Mouse (Mus musculus): ENCODE data around the gene Rbm6. TPM values are rescaled to one million over a fixed set of nuclear protein-coding genes. Genes with fewer than 3 reads are reported as not detected.

The Rbm6 gene
- polyA plus RNA-seq, 1 experiment from 2014 or later = 67.4 TPM

DNA sequence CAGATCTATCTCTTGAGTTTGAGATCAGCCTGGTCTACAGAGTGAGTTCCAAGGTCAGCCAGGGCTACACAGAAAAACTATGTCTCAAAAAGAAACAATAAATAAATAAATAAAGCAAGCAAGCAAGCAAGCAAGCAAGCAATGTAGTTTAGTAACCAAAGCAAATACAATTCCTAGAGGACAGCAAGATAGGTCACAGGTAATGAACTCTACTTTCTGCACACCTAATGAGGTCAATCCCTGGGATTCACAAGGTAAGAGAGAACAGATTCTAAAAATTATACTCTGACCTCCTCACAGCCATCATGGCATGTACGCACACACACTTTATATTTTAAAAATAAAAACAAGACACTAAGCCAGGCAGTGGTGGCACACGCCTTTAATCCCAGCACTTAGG lies 7.0 kb downstream of the Rbm6 start:
- Histone ChIP-seq H3K9me3 (no peaks in the 10 kb centered on the region), H3K4me3 (replicated peaks) (no peak overlapping the region), H3K9ac (no peak overlapping the region), H3K4me1 (peaks cover 3% of the 10 kb centered on the region; the same call in 1 of the 2 replicates), H3K4me2 (no peak overlapping the region), H3K27ac (no peak overlapping the region), H3K36me3 (no peaks in the 10 kb centered on the region), H3K27me3 (replicated peaks) (no peaks in the 10 kb centered on the region)
- 94% methylated on average over 2 of the region's 2 CpGs for WGBS
- no peak for ATAC-seq (ENCODE audit: insufficient read depth, low FRiP score, low read depth)

DNA sequence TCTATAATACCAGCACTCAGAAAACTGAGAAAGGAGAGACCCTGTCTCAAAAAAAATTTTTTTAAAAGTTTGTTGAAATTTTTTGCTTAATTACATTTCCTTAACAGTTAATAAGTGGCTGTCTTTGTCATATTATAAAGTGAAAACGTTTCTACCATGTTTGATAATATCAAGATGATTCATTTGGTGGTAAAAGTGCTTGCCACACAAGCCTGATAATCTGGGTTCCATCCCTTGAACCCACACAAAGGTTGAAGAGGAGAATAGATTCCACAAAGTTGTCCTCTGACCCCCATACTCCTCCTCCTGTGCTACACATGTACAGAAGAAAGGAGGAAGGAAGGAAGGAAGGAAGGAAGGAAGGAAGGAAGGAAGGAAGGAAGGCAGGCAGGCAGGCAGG lies 8.5 kb downstream of the Rbm6 start:
- Histone ChIP-seq H3K4me1 (peaks cover under 1% of the 10 kb centered on the region; the same call in 1 of the 2 replicates), H3K9ac (no peak overlapping the region), H3K27me3 (replicated peaks) (no peaks in the 10 kb centered on the region), H3K4me2 (no peak overlapping the region), H3K9me3 (no peaks in the 10 kb centered on the region), H3K4me3 (replicated peaks) (no peak overlapping the region), H3K36me3 (no peaks in the 10 kb centered on the region), H3K27ac (no peak overlapping the region)
- WGBS = 68% methylated on average over 1 of the region's 1 CpGs
- no peak for ATAC-seq (ENCODE audit: insufficient read depth, low FRiP score, low read depth)

DNA sequence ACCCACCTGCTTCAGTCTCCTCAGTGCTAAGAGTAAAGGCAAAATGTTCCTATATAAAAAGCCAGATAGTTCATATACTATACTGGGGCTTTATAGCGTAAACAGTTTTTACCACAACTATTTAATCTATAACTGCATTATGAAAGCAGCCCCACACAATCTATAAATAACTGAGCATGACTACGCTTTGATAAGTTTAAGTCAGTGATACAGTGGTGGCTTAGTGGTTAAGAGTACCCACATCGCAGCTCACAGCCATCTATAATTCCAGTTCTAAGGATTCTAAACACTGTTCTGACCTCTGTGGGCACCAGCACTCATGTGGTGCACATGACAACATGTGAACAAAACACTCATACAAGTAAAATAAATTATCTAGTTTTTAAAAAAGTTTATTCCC lies 14.7 kb downstream of the Rbm6 start:
- Histone ChIP-seq H3K4me3 (replicated peaks) (no peak overlapping the region), H3K27me3 (replicated peaks) (no peaks in the 10 kb centered on the region), H3K36me3 (peaks cover 6% of the 10 kb centered on the region; the same call in 1 of the 2 replicates), H3K9ac (no peak overlapping the region), H3K27ac (no peak overlapping the region), H3K4me2 (no peak overlapping the region), H3K4me1 (no peaks in the 10 kb centered on the region), H3K9me3 (no peaks in the 10 kb centered on the region)
- 86% methylated on average over 3 of the region's 3 CpGs for WGBS
- no peak for ATAC-seq (ENCODE audit: insufficient read depth, low FRiP score, low read depth)

DNA sequence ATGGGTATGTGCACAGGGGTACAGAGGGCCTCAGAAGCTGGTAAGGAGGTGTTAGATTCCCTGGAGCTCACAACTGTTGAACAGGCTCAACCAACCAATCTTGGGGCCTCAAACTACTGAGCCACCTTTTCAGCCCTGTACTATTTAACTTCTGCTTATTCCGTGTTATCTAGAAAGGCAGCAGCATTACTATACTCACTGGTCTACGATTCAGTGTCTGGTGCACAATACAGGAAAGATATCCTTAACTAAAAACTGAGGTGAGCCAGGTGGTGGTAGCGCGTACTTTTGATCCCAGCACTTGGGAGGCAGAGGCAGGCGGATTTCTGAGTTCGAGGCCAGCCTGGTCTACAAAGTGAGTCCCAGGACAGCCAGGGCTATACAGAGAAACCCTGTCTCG lies 24.1 kb downstream of the Rbm6 start:
- WGBS = 96% methylated on average over 7 of the region's 7 CpGs
- ATAC-seq (ENCODE audit: insufficient read depth, low FRiP score, low read depth) = no peak
- Histone ChIP-seq H3K9ac (no peak overlapping the region), H3K27me3 (replicated peaks) (no peaks in the 10 kb centered on the region), H3K36me3 (peaks cover 10% of the 10 kb centered on the region; the same call in 1 of the 2 replicates), H3K4me1 (no peaks in the 10 kb centered on the region), H3K27ac (no peak overlapping the region), H3K4me2 (no peak overlapping the region), H3K9me3 (no peaks in the 10 kb centered on the region), H3K4me3 (replicated peaks) (no peak overlapping the region)

DNA sequence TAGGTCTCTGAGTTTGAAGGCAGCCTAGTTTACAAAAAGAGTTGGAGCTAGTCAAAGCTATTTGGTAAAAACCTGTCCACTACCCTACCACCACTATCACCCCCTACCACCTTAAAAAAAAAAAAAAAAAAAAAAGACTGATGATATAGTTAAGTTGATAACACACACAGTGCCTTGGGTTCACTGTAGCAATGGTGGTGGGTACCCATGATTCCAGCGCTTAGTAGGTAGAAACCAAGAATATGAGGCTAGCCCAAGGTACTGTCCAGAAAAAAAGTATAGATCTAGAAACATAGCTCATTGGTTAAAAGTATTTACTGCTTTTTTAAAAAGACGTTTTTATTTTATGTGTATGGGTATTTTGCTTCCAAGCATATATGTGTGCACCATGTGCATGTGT lies 30.3 kb downstream of the Rbm6 start:
- no peak overlapping the region for H3K9ac ChIP-seq
- ATAC-seq (ENCODE audit: insufficient read depth, low FRiP score, low read depth) = no peak
- H3K4me3 ChIP-seq (replicated peaks) = no peak overlapping the region
- no peaks in the 10 kb centered on the region for H3K27me3 ChIP-seq (replicated peaks)
- 91% methylated on average over 2 of the region's 2 CpGs for whole genome bisulfite sequencing
- H3K4me1 ChIP-seq = no peaks in the 10 kb centered on the region
- H3K36me3 ChIP-seq = peaks cover 3% of the 10 kb centered on the region; the same call in 1 of the 2 replicates
- no peaks in the 10 kb centered on the region for H3K9me3 ChIP-seq
- no peak overlapping the region for H3K27ac ChIP-seq
- H3K4me2 ChIP-seq = no peak overlapping the region

DNA sequence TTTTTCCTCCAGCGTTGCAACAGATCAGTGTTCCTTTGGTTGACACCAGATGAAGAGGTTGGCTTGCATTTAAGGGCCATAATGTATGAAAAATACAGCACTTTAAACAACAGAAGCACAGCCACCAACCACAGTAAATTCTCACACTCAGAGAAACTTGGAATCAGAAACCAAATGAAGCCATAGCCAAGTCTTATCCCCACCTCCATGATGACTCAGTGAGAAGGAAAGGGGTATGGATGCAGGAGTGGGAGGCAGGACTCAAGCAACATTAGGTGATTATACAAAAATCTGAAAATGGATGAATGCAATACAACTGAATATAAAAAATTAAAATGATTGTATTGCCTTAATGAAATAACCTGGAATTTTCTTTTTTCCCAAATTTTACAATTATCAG lies 34.2 kb downstream of the Rbm6 start:
- 96% methylated on average over 1 of the region's 1 CpGs for WGBS
- ATAC-seq (ENCODE audit: insufficient read depth, low FRiP score, low read depth) = no peak
- no peak overlapping the region for H3K27ac ChIP-seq

DNA sequence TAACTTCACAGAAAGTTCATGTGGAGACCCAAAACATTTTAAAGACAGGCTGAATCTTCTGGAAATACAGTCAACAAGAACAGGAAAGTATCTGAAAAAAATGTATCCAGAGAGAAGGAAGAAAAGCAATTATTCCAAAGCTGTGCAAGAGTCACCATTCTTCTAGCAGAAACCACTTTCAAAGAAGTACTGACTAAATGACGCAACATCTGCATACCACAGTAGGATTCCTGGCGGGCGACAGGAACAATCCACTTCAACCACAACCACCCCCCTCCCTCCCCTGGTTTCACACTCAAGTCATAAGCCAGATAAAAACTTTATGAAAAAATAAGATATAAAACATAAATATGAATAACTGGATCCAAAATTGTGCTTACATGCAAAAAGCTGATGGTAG lies 39.2 kb downstream of the Rbm6 start:
- H3K27ac ChIP-seq = no peak overlapping the region
- H3K4me3 ChIP-seq (replicated peaks) = no peak overlapping the region
- H3K36me3 ChIP-seq = peaks cover 11% of the 10 kb centered on the region; the same call in 1 of the 2 replicates
- no peaks in the 10 kb centered on the region for H3K9me3 ChIP-seq
- ATAC-seq (ENCODE audit: insufficient read depth, low FRiP score, low read depth) = no peak
- 84% methylated on average over 3 of the region's 3 CpGs for WGBS
- no peaks in the 10 kb centered on the region for H3K4me1 ChIP-seq
- no peak overlapping the region for H3K4me2 ChIP-seq
- no peak overlapping the region for H3K9ac ChIP-seq
- no peaks in the 10 kb centered on the region for H3K27me3 ChIP-seq (replicated peaks)

More for the DNA sequence above, 34.2 kb downstream of the Rbm6 start:
- Histone ChIP-seq H3K36me3 (peaks cover 6% of the 10 kb centered on the region; the same call in 1 of the 2 replicates), H3K4me3 (replicated peaks) (no peak overlapping the region), H3K9ac (no peak overlapping the region), H3K4me1 (no peaks in the 10 kb centered on the region), H3K27me3 (replicated peaks) (no peaks in the 10 kb centered on the region), H3K4me2 (no peak overlapping the region), H3K9me3 (no peaks in the 10 kb centered on the region)

DNA sequence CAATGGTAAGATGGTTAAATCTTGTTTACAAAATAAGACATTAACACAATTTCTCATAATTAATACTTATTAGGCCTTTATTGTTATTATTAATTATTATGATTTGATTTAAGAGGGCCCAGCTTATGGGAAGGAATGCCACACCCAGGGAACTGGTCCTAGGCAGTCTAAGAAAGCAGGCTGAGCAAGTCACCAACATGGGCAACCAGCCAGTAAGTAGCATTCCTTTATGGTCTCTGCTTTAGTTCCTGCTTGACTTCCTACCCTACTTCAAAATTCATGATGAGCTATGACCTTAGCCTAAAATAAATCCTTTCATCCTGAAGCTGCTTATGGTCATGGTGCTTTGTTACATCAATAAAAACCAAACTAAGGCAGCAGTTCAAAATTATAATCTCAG lies 41.3 kb downstream of the Rbm6 start:
- no peaks in the 10 kb centered on the region for H3K27me3 ChIP-seq (replicated peaks)
- no peak overlapping the region for H3K9ac ChIP-seq
- no peak for ATAC-seq (ENCODE audit: insufficient read depth, low FRiP score, low read depth)
- H3K9me3 ChIP-seq = no peaks in the 10 kb centered on the region
- no peaks in the 10 kb centered on the region for H3K4me1 ChIP-seq
- no peak overlapping the region for H3K4me2 ChIP-seq
- peaks cover 12% of the 10 kb centered on the region for H3K36me3 ChIP-seq
- H3K27ac ChIP-seq = no peak overlapping the region
- H3K4me3 ChIP-seq (replicated peaks) = no peak overlapping the region

DNA sequence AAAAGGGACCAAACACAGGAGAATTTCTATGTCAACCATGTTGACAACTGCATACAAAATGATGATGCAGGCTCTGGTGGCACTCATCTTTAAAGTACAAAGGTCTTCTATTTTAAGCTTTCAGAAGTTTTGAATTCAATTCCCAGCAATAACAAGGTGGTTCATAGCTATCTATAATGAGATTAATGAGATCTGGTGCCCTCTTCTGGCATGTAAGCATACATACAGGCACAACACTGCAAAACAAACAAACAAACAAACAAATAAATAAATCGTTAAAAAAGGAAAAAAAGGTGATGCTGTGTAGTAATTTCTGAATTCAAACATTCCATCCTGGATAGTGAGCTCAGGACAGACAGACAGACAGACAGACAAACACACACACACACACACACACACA lies 60.9 kb downstream of the Rbm6 start:
- Histone ChIP-seq H3K4me1 (no peaks in the 10 kb centered on the region), H3K4me3 (replicated peaks) (no peak overlapping the region), H3K9ac (no peak overlapping the region), H3K36me3 (peaks cover 21% of the 10 kb centered on the region), H3K4me2 (no peak overlapping the region), H3K27me3 (replicated peaks) (no peaks in the 10 kb centered on the region), H3K27ac (no peak overlapping the region), H3K9me3 (no peaks in the 10 kb centered on the region)
- WGBS = 89% methylated on average over 1 of the region's 1 CpGs
- no peak for ATAC-seq (ENCODE audit: insufficient read depth, low FRiP score, low read depth)

DNA sequence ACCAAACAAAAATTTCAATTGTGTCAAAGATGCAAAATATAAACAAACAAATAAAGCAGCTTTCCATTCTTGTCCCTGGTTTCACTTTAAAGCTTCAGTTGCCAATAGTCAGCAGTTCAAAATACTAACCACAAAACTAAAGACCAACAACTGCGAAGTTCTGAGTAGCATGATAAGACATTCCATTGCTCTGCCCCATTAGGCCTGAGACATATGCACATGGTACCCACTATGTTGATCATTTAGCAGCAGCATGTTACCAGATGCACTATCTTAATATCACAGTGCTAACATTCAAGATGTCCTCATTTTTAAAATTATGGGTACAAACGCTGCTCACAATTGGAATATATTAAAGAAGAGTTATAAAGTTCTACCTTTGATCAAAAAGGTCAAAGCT lies 62.1 kb downstream of the Rbm6 start:
- H3K9me3 ChIP-seq = no peaks in the 10 kb centered on the region
- H3K4me2 ChIP-seq = no peak overlapping the region
- 95% methylated on average over 2 of the region's 2 CpGs for WGBS
- no peak overlapping the region for H3K27ac ChIP-seq
- no peak overlapping the region for H3K4me3 ChIP-seq (replicated peaks)
- H3K36me3 ChIP-seq = peaks cover 16% of the 10 kb centered on the region; the same call in 1 of the 2 replicates
- ATAC-seq (ENCODE audit: insufficient read depth, low FRiP score, low read depth) = no peak
- H3K9ac ChIP-seq = no peak overlapping the region
- H3K4me1 ChIP-seq = no peaks in the 10 kb centered on the region
- no peaks in the 10 kb centered on the region for H3K27me3 ChIP-seq (replicated peaks)

DNA sequence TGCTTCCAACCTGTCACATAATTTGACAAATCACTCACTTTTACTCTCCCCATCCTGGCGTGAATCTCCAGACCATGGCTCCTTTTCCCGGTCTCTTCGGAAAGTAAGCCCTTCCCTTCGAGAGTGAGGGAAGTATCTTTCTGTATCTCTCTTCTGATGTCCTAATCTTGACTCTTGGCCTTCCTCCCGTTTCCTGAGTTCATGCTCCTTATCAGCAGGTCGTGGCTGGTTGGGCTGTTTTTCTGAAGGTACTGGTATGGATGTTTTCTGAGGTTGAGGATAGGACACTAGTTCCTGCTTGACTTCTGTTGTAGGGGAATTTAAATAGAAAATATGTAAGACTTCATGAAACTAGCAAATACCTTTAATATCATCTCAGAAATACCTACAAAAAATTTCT lies 81.3 kb downstream of the Rbm6 start:
- H3K4me1 ChIP-seq = no peaks in the 10 kb centered on the region
- no peaks in the 10 kb centered on the region for H3K27me3 ChIP-seq (replicated peaks)
- H3K4me3 ChIP-seq (replicated peaks) = no peak overlapping the region
- H3K4me2 ChIP-seq = no peak overlapping the region
- no peaks in the 10 kb centered on the region for H3K9me3 ChIP-seq
- ATAC-seq (ENCODE audit: insufficient read depth, low FRiP score, low read depth) = no peak
- H3K36me3 ChIP-seq = peaks cover 35% of the 10 kb centered on the region
- no peak overlapping the region for H3K9ac ChIP-seq
- H3K27ac ChIP-seq = no peak overlapping the region
- WGBS = 79% methylated on average over 6 of the region's 6 CpGs

DNA sequence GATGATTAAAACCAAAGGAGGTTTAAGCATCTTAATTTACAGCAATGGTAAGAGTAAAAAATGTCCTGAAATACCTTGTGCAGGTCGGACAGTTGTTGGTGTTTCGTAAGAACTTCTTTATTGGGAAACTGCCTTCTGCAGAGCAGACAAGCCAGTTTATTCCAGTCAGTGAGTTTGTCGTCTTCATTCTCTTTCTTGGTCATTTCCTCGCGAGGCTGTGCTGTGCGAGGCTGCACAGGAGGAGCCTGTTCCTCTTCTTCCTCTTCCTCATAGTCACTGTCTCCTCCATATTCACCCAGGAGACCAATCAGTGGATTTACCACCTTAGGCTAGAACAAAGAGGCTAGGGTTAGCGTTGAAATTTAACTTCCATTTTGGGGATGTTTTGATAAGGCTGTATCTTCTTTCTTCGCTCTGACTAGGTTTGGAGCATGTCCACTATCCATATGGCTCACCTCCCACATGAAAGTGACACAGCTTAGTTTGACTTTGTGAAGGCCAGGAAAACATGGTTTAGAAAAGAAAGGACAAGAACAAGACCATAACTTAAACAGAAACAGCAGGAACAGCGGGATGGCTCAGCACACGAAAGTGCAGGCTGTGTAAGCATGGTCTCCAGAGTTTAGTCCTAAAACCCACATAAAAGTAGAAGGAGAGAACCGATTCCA lies 90.4 kb downstream of the Rbm6 start:
- Histone ChIP-seq H3K4me1 (no peaks in the 10 kb centered on the region), H3K4me3 (replicated peaks) (no peak overlapping the region), H3K27me3 (replicated peaks) (no peaks in the 10 kb centered on the region), H3K27ac (no peak overlapping the region), H3K36me3 (peaks cover 46% of the 10 kb centered on the region), H3K9me3 (no peaks in the 10 kb centered on the region), H3K9ac (no peak overlapping the region), H3K4me2 (no peak overlapping the region)
- no peak for ATAC-seq (ENCODE audit: insufficient read depth, low FRiP score, low read depth)
- 88% methylated on average over 11 of the region's 11 CpGs for WGBS

DNA sequence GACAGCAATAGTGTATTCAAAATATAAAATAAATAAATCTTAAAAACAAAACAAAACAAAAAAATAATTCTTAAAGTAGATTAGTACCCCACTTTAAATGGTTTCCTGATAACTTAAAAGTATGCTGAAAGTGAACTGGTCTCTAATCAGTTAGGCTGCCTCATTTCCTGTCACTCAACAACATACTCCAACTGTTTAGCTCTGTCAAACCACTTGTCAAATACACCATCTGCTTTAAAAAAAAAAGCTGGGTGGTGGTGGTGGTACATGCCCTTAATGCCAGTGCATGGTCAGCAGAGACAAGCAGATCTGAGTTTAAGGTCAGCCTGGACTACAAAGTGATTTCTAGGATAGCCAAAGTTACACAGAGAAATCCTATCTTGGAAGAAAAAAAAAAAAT lies 96.2 kb downstream of the Rbm6 start:
- H3K4me1 ChIP-seq = no peaks in the 10 kb centered on the region
- H3K27me3 ChIP-seq (replicated peaks) = no peaks in the 10 kb centered on the region
- no peak overlapping the region for H3K9ac ChIP-seq
- ATAC-seq (ENCODE audit: insufficient read depth, low FRiP score, low read depth) = no peak
- H3K9me3 ChIP-seq = no peaks in the 10 kb centered on the region
- H3K4me2 ChIP-seq = no peak overlapping the region
- no peak overlapping the region for H3K27ac ChIP-seq
- no peak overlapping the region for H3K4me3 ChIP-seq (replicated peaks)
- H3K36me3 ChIP-seq = peaks cover 36% of the 10 kb centered on the region
